Mouse (Mus musculus): Measurements from ENCODE around the gene Rhox13. TPM values are rescaled to one million over a fixed set of nuclear protein-coding genes. Genes with fewer than 3 reads are reported as not detected.
A peak's percentile ranks its signal among the peaks of the same experiment; 100 is the strongest.

The Rhox13 gene
- not detected in 2 replicates for polyA plus RNA-seq (2011; ENCODE audit: insufficient read depth, insufficient read length, low replicate concordance, missing spikeins)

DNA sequence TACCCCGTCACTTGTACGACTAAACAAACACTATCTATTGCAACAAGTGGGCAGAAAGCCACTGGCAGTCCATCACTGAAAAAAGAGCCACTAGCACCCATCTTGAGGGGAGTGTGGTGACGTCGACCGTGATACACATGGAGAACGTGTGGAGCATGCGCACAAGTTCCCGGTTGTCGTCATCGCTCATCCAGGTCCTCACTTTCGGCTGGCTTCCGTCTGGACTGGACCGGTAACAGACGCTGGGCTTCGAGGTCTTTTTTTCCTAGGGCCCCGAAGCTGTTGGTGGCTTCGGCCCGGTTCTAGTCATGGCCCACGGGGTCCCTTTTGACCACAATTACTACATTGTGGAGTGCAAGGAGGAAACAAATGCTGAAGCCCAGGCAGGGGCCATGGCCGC is at the start of gene Rhox13:
Rhox13 (plus strand) TSS at position 238 of the 400 bp plus-strand sequence.
- H3K27ac ChIP-seq (ENCODE audit: control insufficient read depth, insufficient read depth, low read depth, low read length, poor library complexity) = no peak within 1 kb of the TSS
- H3K4me3 ChIP-seq (replicated peaks; ENCODE audit: control insufficient read depth, low read depth, low read length) = no peak within 1 kb of the TSS
- TF ChIP-seq POLR2A (IDR thresholded peaks at IDR 0.05; ENCODE audit: borderline replicate concordance, control insufficient read depth, low read depth, low read length) = no peak
- no peak for TF ChIP-seq CTCF (IDR thresholded peaks at IDR 0.05; ENCODE audit: control insufficient read depth, insufficient read depth, low read length)
- 86% methylated on average over 20 of the region's 20 CpGs for WGBS
- H3K4me1 ChIP-seq (ENCODE audit: control insufficient read depth, insufficient read depth, low read length) = no peaks in the 10 kb centered on the region

DNA sequence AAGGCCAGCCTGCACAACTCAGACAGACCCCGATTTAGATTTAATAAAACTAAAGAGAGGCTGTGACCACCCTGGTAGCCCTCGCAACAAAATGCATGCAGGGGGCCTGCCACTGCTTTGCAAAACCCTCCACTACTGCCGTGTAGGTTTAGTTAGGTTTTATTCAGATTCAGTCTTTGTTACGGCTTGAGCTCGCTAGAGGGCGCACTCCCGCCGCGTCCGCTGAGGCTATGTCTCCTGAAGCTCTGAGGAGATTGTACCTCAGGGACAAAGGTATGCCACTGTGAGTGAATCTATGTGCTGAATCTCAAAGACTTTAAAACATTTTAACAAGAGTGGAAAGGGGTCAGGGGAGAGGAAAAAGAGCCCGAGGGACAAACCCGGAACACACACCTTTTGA is 36.8 kb upstream of the Rhox13 start:
- 11% methylated on average over 12 of the region's 12 CpGs for WGBS
- Histone ChIP-seq H3K4me3 (replicated peaks; ENCODE audit: control insufficient read depth, low read depth, low read length) (no peak overlapping the region), H3K27ac (ENCODE audit: control insufficient read depth, insufficient read depth, low read depth, low read length, poor library complexity) (no peak overlapping the region), H3K4me1 (ENCODE audit: control insufficient read depth, insufficient read depth, low read length) (no peaks in the 10 kb centered on the region)
- TF ChIP-seq CTCF (IDR thresholded peaks at IDR 0.05; ENCODE audit: control insufficient read depth, insufficient read depth, low read length) (peak; percentile 59), POLR2A (IDR thresholded peaks at IDR 0.05; ENCODE audit: borderline replicate concordance, control insufficient read depth, low read depth, low read length) (no peak)

DNA sequence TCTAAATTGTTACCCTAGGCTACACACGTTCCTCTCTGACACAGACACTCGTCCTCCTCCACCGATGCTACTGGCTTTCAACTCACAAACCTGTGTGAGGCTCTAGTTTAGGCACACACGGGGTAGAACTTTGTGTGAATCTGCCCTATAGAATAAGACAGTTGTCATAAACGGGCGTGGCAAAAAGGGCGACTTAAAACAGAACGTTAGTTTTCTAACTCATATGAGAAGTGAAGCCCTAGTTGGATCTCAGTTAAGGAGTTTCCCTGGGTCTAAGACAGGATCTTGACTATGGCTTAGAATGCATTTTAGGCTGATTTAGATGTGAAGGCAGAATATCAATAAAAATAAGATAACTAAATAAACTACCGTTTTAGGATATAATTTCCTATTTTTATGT is 36.0 kb upstream of the Rhox13 start, which contains the start of gene Rhox11:
Rhox11 (minus strand) TSS at position 101 of the 400 bp plus-strand sequence.
- TF ChIP-seq POLR2A (IDR thresholded peaks at IDR 0.05; ENCODE audit: borderline replicate concordance, control insufficient read depth, low read depth, low read length) (no peak), CTCF (IDR thresholded peaks at IDR 0.05; ENCODE audit: control insufficient read depth, insufficient read depth, low read length) (no peak)
- Histone ChIP-seq H3K4me3 (replicated peaks; ENCODE audit: control insufficient read depth, low read depth, low read length) (no peak within 1 kb of the TSS), H3K27ac (ENCODE audit: control insufficient read depth, insufficient read depth, low read depth, low read length, poor library complexity) (no peak within 1 kb of the TSS), H3K4me1 (ENCODE audit: control insufficient read depth, insufficient read depth, low read length) (no peaks in the 10 kb centered on the region)
- WGBS = 74% methylated on average over 9 of the region's 9 CpGs

DNA sequence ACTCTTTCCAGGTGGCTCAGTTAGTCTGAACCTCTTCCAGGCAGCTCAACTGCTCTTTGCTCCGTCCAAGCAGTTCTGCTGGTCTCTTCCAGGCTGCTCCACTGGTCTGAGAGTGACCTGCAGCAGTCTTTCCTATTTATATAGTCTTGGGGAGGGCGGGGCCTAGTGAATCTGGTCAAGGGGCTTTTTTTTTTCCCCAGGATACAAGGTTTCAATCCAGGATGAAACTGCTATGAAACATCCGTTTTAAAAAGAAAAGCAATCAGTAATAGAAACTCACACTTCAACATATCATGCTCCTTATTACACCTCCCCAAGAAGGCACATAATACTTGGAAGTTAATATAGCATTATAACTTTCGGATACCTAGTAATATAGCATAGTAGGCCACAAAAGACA is 10.2 kb upstream of the Rhox13 start, which contains the start of gene Rhox12:
Rhox12 (minus strand) TSS at position 101 of the 400 bp plus-strand sequence.
- no peak for TF ChIP-seq POLR2A (IDR thresholded peaks at IDR 0.05; ENCODE audit: borderline replicate concordance, control insufficient read depth, low read depth, low read length)
- no peak for TF ChIP-seq CTCF (IDR thresholded peaks at IDR 0.05; ENCODE audit: control insufficient read depth, insufficient read depth, low read length)
- Histone ChIP-seq H3K4me3 (replicated peaks; ENCODE audit: control insufficient read depth, low read depth, low read length) (no peak within 1 kb of the TSS), H3K27ac (ENCODE audit: control insufficient read depth, insufficient read depth, low read depth, low read length, poor library complexity) (no peak within 1 kb of the TSS), H3K4me1 (ENCODE audit: control insufficient read depth, insufficient read depth, low read length) (no peaks in the 10 kb centered on the region)
- 58% methylated on average over 4 of the region's 4 CpGs for WGBS

DNA sequence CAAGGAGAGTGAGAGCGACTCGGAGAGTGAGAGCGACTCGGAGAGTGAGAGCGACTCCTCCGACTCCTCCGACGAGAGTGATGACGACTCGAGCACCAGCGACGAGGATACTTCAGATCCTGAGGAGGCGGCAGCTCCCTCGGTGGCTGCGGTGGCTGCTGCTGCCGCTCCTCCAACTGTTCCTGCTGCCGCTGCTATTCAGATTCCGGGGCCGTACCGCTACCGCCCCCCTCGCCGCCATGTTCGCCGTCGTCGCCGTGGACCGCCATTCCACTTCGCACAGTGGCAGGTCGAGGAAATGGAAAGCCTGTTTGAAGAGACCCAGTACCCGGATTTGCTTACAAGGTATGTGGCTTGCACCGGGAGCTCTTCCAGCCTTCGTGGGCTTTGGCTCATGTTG is 459 bp downstream of the Rhox13 start:
- Histone ChIP-seq H3K4me1 (ENCODE audit: control insufficient read depth, insufficient read depth, low read length) (no peaks in the 10 kb centered on the region), H3K27ac (ENCODE audit: control insufficient read depth, insufficient read depth, low read depth, low read length, poor library complexity) (no peak overlapping the region), H3K4me3 (replicated peaks; ENCODE audit: control insufficient read depth, low read depth, low read length) (no peak overlapping the region)
- no peak for TF ChIP-seq CTCF (IDR thresholded peaks at IDR 0.05; ENCODE audit: control insufficient read depth, insufficient read depth, low read length)
- TF ChIP-seq POLR2A (IDR thresholded peaks at IDR 0.05; ENCODE audit: borderline replicate concordance, control insufficient read depth, low read depth, low read length) = no peak
- WGBS = 91% methylated on average over 25 of the region's 34 CpGs

DNA sequence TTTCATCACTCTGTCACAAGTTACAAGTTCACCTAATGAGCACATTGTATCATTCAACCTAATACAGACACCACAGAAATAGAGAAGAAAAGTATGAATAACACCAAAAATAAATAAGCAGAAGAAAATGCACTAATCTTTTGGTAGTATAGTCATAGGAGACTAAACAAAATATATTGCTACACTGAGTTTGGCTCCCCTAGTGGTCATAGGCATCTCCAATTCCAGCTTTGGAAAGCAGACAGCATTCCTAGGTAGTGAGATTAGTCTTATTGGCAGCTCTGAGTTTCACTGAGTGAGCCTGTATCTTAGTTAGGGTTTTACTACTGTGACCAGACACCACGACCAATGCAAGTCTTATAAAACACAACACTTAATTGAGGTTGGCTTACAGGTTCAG is 38.1 kb downstream of the Rhox13 start:
- no peak for TF ChIP-seq POLR2A (IDR thresholded peaks at IDR 0.05; ENCODE audit: borderline replicate concordance, control insufficient read depth, low read depth, low read length)
- TF ChIP-seq CTCF (IDR thresholded peaks at IDR 0.05; ENCODE audit: control insufficient read depth, insufficient read depth, low read length) = no peak
- Histone ChIP-seq H3K4me1 (ENCODE audit: control insufficient read depth, insufficient read depth, low read length) (no peaks in the 10 kb centered on the region), H3K4me3 (replicated peaks; ENCODE audit: control insufficient read depth, low read depth, low read length) (no peak overlapping the region), H3K27ac (ENCODE audit: control insufficient read depth, insufficient read depth, low read depth, low read length, poor library complexity) (no peak overlapping the region)
- WGBS = 68% methylated on average over 1 of the region's 1 CpGs

DNA sequence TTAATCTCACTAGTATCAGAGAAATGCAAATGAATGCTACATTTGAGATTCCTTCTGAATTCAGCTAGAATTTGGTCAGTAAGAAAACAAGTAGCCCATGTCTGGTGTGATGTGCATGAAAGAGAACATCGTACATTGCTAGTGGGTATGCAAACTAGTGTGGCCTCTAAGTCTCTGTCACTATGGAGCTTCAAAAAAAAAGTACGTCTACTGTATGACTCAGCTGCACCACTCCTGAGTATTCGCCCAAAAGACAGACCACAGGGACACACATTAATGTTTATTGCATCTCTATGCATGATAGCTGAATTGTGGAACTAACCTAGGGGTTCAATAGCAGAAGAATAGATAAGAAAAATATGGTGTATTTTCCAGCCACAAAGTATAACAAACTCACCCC is 44.3 kb downstream of the Rhox13 start:
- WGBS = 76% methylated on average over 3 of the region's 3 CpGs

DNA sequence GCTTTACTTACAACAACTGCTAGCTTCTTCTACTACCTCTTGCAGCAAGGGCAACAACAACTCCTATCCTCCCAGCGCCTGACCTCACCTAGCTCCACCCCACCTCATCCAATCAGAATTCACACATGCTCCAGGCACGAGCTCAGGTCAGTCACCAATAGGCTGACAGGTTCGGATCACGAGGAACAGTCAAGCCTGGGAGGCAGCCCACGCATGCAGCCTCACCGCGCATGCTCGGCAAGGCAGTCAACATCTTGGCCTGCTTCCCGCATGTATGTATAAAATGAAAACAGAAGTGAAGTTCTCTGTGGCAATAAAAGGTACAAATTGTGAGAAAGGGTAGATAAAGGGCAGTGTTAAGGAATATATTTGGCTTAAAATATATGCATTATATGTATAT is 45.0 kb downstream of the Rhox13 start:
- WGBS = 73% methylated on average over 9 of the region's 9 CpGs

More for the DNA sequence above, 44.3 kb downstream of the Rhox13 start:
- TF ChIP-seq CTCF (IDR thresholded peaks at IDR 0.05; ENCODE audit: control insufficient read depth, insufficient read depth, low read length) (no peak), POLR2A (IDR thresholded peaks at IDR 0.05; ENCODE audit: borderline replicate concordance, control insufficient read depth, low read depth, low read length) (no peak)
- no peak overlapping the region for H3K27ac ChIP-seq (ENCODE audit: control insufficient read depth, insufficient read depth, low read depth, low read length, poor library complexity)
- H3K4me3 ChIP-seq (replicated peaks; ENCODE audit: control insufficient read depth, low read depth, low read length) = no peak overlapping the region
- no peaks in the 10 kb centered on the region for H3K4me1 ChIP-seq (ENCODE audit: control insufficient read depth, insufficient read depth, low read length)

DNA sequence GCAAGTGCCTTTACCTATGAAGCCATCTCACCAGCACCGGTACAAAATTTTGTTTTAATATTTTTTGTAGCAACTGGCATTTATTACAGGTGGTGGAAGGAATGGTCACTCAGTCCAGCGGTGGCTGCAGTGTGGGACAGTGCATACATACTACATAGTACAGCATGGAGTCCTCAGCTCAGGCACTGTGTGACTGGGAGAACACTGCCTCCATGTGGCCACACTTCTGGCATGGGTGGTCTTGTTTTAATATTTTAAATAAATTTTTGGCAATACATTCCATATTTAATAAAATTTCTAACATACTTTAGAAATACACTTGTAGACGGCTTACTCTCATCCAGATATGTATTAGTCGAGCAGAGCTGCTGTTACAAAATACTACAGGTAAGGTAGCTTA is 45.6 kb downstream of the Rhox13 start:
- TF ChIP-seq POLR2A (IDR thresholded peaks at IDR 0.05; ENCODE audit: borderline replicate concordance, control insufficient read depth, low read depth, low read length) (no peak), CTCF (IDR thresholded peaks at IDR 0.05; ENCODE audit: control insufficient read depth, insufficient read depth, low read length) (no peak)
- Histone ChIP-seq H3K4me3 (replicated peaks; ENCODE audit: control insufficient read depth, low read depth, low read length) (no peak overlapping the region), H3K27ac (ENCODE audit: control insufficient read depth, insufficient read depth, low read depth, low read length, poor library complexity) (no peak overlapping the region), H3K4me1 (ENCODE audit: control insufficient read depth, insufficient read depth, low read length) (no peaks in the 10 kb centered on the region)
- WGBS = 67% methylated on average over 4 of the region's 4 CpGs

More for the DNA sequence above, 45.0 kb downstream of the Rhox13 start:
- H3K27ac ChIP-seq (ENCODE audit: control insufficient read depth, insufficient read depth, low read depth, low read length, poor library complexity) = no peak overlapping the region
- TF ChIP-seq CTCF (IDR thresholded peaks at IDR 0.05; ENCODE audit: control insufficient read depth, insufficient read depth, low read length) (no peak), POLR2A (IDR thresholded peaks at IDR 0.05; ENCODE audit: borderline replicate concordance, control insufficient read depth, low read depth, low read length) (no peak)
- no peak overlapping the region for H3K4me3 ChIP-seq (replicated peaks; ENCODE audit: control insufficient read depth, low read depth, low read length)
- no peaks in the 10 kb centered on the region for H3K4me1 ChIP-seq (ENCODE audit: control insufficient read depth, insufficient read depth, low read length)

Other genes starting within 250 kb of the Rhox13 start
- gene Rhox8, start 242.3 kb upstream of the Rhox13 start, polyA plus RNA-seq (2011; ENCODE audit: insufficient read depth, insufficient read length, low replicate concordance, missing spikeins) = not detected in 2 replicates
- gene Rhox7b, start 224.0 kb upstream of the Rhox13 start, polyA plus RNA-seq (2011; ENCODE audit: insufficient read depth, insufficient read length, low replicate concordance, missing spikeins) = not detected in 2 replicates
- not detected in 2 replicates for gene Rhox9, start 219.4 kb upstream of the Rhox13 start, polyA plus RNA-seq (2011; ENCODE audit: insufficient read depth, insufficient read length, low replicate concordance, missing spikeins)
- gene Btg1-ps1, start 102.4 kb upstream of the Rhox13 start, polyA plus RNA-seq (2011; ENCODE audit: insufficient read depth, insufficient read length, low replicate concordance, missing spikeins) = not detected in 2 replicates
- not detected in 2 replicates for gene Btg1-ps2, start 78.1 kb upstream of the Rhox13 start, polyA plus RNA-seq (2011; ENCODE audit: insufficient read depth, insufficient read length, low replicate concordance, missing spikeins)
- not detected in 2 replicates for gene Rhox10, start 54.7 kb upstream of the Rhox13 start, polyA plus RNA-seq (2011; ENCODE audit: insufficient read depth, insufficient read length, low replicate concordance, missing spikeins)
- not detected in 2 replicates for gene Rhox11, start 36.1 kb upstream of the Rhox13 start, polyA plus RNA-seq (2011; ENCODE audit: insufficient read depth, insufficient read length, low replicate concordance, missing spikeins)
- not detected in 2 replicates for gene Rhox12, start 10.3 kb upstream of the Rhox13 start, polyA plus RNA-seq (2011; ENCODE audit: insufficient read depth, insufficient read length, low replicate concordance, missing spikeins)
- 1.2 and 4.6 TPM in 2 replicates for gene Zbtb33, start 68.6 kb downstream of the Rhox13 start, polyA plus RNA-seq (2011; ENCODE audit: insufficient read depth, insufficient read length, low replicate concordance, missing spikeins)
- gene Tmem255a, start 131.2 kb downstream of the Rhox13 start, polyA plus RNA-seq (2011; ENCODE audit: insufficient read depth, insufficient read length, low replicate concordance, missing spikeins) = not detected in 2 replicates
- gene Atp1b4, start 195.0 kb downstream of the Rhox13 start, polyA plus RNA-seq (2011; ENCODE audit: insufficient read depth, insufficient read length, low replicate concordance, missing spikeins) = 0.23 and 0.35 TPM in 2 replicates